Mouse (Mus musculus) adrenal gland, postnatal 0 days (tissue): ENCODE measurements around the gene Fsd2. TPM values are rescaled to one million over a fixed set of nuclear protein-coding genes. Genes with fewer than 3 reads are reported as not detected.

Source experiments
- polyA plus RNA-seq: library from polyadenylated mRNA; unstranded; fragments of >200 nt; fragmentation: Nextera tagmentation; extraction: Ambion mirVana; gene quantifications from 2 replicates; pipeline ENCODE4 v1.2.1, GENCODE M21; 2015

The Fsd2 gene
- polyA plus RNA-seq: 0.06 and 0.46 TPM in 2 replicates

DNA sequence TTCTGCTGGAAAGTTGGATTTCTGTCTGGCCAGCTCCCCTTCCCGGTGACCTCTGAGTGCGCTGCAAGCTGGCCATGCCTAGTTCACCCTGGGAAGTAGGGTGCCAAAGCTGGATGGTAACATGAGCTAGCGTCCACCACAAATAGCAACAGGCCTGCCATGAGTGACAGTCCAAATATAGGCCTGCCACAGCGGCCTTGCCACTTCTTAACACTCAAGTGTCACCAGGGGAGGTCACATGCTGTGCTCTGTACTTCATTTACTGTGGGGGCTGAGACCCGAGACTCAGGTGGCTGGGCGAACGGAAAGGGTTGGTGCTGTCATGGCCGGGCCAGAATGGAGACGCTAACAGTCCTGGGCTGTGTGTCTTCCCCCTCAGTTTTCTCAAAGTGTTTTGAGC, at the start of gene Fsd2:
Gene Fsd2 (minus strand): TSS at position 53 of the 400 bp plus-strand sequence.

DNA sequence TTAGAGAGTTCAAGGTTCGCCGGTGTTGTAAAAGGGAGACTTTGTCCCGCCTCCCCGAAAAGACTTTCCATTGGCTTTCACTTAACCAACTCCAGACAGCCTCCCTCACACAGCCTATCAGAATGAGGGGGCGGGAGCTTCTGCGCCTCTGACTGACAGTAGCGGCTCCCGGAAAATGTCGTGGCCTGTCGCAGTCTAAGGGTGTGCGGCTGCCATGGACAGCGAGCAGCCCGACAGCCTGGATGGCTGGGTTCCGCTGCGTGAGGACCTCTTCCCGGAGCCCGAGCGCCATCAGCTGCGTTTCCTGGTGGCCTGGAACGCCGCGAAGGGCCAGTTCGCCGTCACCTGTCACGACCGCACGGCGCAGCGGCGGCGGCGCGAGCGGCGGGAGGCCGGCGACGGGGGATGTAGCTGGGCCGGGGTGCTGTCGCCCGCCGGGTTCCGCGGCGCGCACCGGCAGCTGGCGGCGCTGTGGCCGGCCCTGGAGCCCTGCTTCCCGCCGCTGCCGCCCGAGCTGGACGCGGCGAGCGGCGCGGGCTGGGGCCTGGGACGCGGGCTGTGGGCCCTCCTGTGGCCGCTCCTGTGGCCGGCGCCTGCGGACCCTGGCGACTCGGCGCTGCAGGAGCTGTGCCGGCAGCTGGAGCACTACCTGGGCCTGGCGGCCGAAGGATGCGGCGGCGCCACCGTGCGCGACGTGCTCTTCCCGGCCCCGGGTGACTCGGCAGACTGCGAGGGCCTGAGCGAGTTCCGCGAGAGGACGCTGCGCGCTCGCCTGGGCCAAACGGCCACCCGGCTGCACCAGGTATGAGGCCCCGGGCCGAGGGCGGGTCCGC, 4.6 kb upstream of the Fsd2 start, which contains the start of gene Whamm:
Gene Whamm (plus strand): TSS at position 159 of the 833 bp plus-strand sequence.

DNA sequence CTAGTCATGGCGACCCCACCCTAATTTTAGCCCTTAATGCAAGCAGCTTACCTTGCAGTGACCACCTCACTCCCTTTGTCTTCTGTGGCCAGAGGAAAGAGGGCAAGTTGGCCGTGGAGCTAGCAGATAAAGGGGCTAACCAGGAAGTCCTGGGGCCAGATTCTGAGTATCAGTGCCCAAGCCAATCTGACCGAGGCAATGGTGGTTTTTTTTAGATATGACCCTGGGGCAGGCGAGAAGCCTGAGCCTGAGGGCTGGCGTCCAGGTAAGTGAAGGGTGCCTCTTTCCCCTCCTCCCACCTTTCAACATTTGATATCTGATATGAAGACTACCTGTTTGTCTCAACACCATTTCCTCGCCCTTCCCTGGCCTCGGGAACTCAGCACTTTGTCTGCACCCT, 68.6 kb downstream of the Fsd2 start, which contains the start of gene BC048679:
Gene BC048679 (minus strand): TSS at position 101 of the 400 bp plus-strand sequence.

DNA sequence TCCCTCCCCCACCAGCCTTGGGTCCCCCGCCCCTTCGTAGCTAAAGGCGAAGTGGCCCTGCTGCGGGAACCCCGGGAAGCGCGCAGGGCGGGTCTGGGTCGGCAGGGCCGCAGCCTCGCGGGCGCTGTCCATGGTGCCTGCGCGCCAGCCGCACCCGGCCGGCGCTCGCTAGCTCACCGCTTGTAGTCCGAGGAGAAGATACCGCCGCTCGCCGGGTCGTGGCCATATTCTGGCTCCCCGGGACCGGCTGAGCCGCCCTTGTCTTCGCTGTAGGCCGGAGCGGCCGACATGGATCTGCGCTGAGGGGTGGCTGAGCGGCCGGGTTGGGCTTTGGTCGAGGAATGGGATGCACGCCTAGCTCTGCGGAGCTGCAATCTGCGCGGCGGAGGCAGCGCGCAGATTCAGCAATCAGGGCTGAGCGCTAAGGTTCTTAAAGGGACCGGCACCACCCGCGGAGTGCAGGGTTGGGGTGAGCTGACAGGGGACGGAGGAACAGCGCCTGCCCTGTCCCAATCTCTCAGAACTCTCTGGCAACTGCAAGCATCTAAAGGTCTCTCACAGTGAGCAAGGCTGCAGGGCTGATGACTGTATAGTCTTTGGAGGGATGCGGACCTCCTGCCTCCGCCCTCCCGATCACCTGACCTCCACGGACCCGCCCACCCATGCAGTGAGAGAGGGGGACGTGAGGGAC, 73.3 kb downstream of the Fsd2 start, which contains the start of gene Ap3b2:
Gene Ap3b2 (minus strand): TSS at position 595 of the 691 bp plus-strand sequence.

Other genes with a start within 250 kb of the Fsd2 start
- gene Rps17, start 221.7 kb downstream of the Fsd2 start, polyA plus RNA-seq: 1,416 and 2,217 TPM in 2 replicates
- gene Cpeb1, start 111.5 kb downstream of the Fsd2 start, polyA plus RNA-seq: 6.1 and 8.3 TPM in 2 replicates
- 12.3 and 20.9 TPM in 2 replicates for gene Ap3b2, start 73.0 kb downstream of the Fsd2 start, polyA plus RNA-seq
- gene BC048679, start 68.7 kb downstream of the Fsd2 start, polyA plus RNA-seq: not detected in 2 replicates
- 5.2 and 7.7 TPM in 2 replicates for gene Whamm, start 4.3 kb upstream of the Fsd2 start, polyA plus RNA-seq
- 2.4 and 3.3 TPM in 2 replicates for gene Homer2, start 140.6 kb upstream of the Fsd2 start, polyA plus RNA-seq
- 168 and 170 TPM in 2 replicates for gene Ramac, start 196.0 kb upstream of the Fsd2 start, polyA plus RNA-seq
- gene 3110040N11Rik, start 222.5 kb upstream of the Fsd2 start, polyA plus RNA-seq: 84.2 and 99.0 TPM in 2 replicates